Mouse (Mus musculus) thymus, postnatal 10 days (tissue): ENCODE results near the gene Bbof1.

Source experiments
- DNase-seq, 2 experiments: peaks; one replicate each; pipeline ENCODE4 v3.0.0; 2021; ENCODE audit warnings: low spot score in 2 of 2

The Bbof1 gene

GRCm38 (mm10) chr12:84400068-84400467 lies 8.8 kb upstream of the Bbof1 start:
- DNase-seq: no peak

- DNase-seq: no peak
These were observed 8.2 kb upstream of the Bbof1 start for GRCm38 (mm10) chr12:84400653-84401052.

GRCm38 (mm10) chr12:84402923-84403322 lies 5.9 kb upstream of the Bbof1 start:
- DNase-seq: no peak

GRCm38 (mm10) chr12:84404541-84404940 lies 4.3 kb upstream of the Bbof1 start:
- no peak for DNase-seq

GRCm38 (mm10) chr12:84407259-84407658 lies 1.6 kb upstream of the Bbof1 start:
- no peak for DNase-seq

- DNase-seq: peak; percentile 75 to 79
These were observed 725 bp upstream of the Bbof1 start for GRCm38 (mm10) chr12:84407874-84408818.

- DNase-seq: peak; percentile 79 to 86
These were observed 8.1 kb downstream of the Bbof1 start, which contains the start of gene Rnf113a2 for GRCm38 (mm10) chr12:84416834-84417604. Rnf113a2 (plus strand) TSS chr12:84417196.

- DNase-seq: no peak
These were observed 8.7 kb downstream of the Bbof1 start for GRCm38 (mm10) chr12:84417605-84417922.

- DNase-seq: no peak
These were observed 15.1 kb downstream of the Bbof1 start for GRCm38 (mm10) chr12:84423990-84424389.

- DNase-seq: no peak
These were observed 21.0 kb downstream of the Bbof1 start for GRCm38 (mm10) chr12:84429825-84430224.

- DNase-seq: no peak
These were observed 29.8 kb downstream of the Bbof1 start for GRCm38 (mm10) chr12:84438697-84439096.

- DNase-seq: no peak
These were observed 33.7 kb downstream of the Bbof1 start for GRCm38 (mm10) chr12:84442526-84442925.

- DNase-seq: no peak
These were observed 38.5 kb downstream of the Bbof1 start for GRCm38 (mm10) chr12:84447386-84447785.

- no peak for DNase-seq
These were observed 39.3 kb downstream of the Bbof1 start for GRCm38 (mm10) chr12:84448181-84448580.

GRCm38 (mm10) chr12:84449887-84450286 lies 41.0 kb downstream of the Bbof1 start:
- no peak for DNase-seq

GRCm38 (mm10) chr12:84450351-84450717 lies 41.5 kb downstream of the Bbof1 start:
- no peak for DNase-seq

GRCm38 (mm10) chr12:84450718-84451646 lies 42.1 kb downstream of the Bbof1 start, which contains the start of the genes Aldh6a1 and Lin52:
Aldh6a1 (minus strand) TSS chr12:84451004.
Lin52 (plus strand) TSS chr12:84451422.
- DNase-seq: peak; percentile 93 to 96

GRCm38 (mm10) chr12:84451801-84452200 lies 42.9 kb downstream of the Bbof1 start:
- no peak for DNase-seq

GRCm38 (mm10) chr12:84456911-84457310 lies 48.0 kb downstream of the Bbof1 start:
- no peak for DNase-seq

GRCm38 (mm10) chr12:84459845-84460244 lies 51.0 kb downstream of the Bbof1 start:
- DNase-seq: no peak

GRCm38 (mm10) chr12:84461416-84461815 lies 52.5 kb downstream of the Bbof1 start:
- no peak for DNase-seq

- DNase-seq: no peak
These were observed 54.0 kb downstream of the Bbof1 start for GRCm38 (mm10) chr12:84462856-84463255.
